Comparison of ENCODE assay signal across 13 mouse cellular contexts in genomic region chr3:151366302-151366701, GRCm38 (mm10).
DNase-seq lines count a peak whose midpoint lies in the region; ATAC-seq lines count a peak whose summit lies in the region.
"Had no signal": no experiment of that assay in that cellular context is flagged by ENCODE, and none has a peak within 500 bp of the region (broad histone marks: within the 10 kb centered on the region; RNA-seq: fewer than 3 reads in every experiment).

No protein-coding gene starts in this region.

- H3K27me3 ChIP-seq in hindbrain, embryonic 11.5 days (ENCODE audit: control insufficient read depth, insufficient read depth, low read length) = no peaks in the 10 kb centered on the region
- H3K27me3 ChIP-seq in neural tube, embryonic 12.5 days (replicated peaks) = no peaks in the 10 kb centered on the region
- H3K27me3 ChIP-seq: embryonic facial prominence, embryonic 12.5 days had no signal

- H3K9me3 ChIP-seq in hindbrain, embryonic 11.5 days (ENCODE audit: control insufficient read depth, low read length) = no peaks in the 10 kb centered on the region
- no peaks in the 10 kb centered on the region for H3K9me3 ChIP-seq in neural tube, embryonic 12.5 days
- H3K9me3 ChIP-seq: embryonic facial prominence, embryonic 12.5 days had no signal

- 0 out of 2 replicates have a peak, but pooled peaks cover 3% of the 10 kb centered on the region for H3K4me1 ChIP-seq in hindbrain, embryonic 11.5 days (replicated peaks; ENCODE audit: control insufficient read depth, insufficient read depth, low read length)
- no peaks in the 10 kb centered on the region for H3K4me1 ChIP-seq in neural tube, embryonic 12.5 days
- H3K4me1 ChIP-seq: embryonic facial prominence, embryonic 12.5 days had no signal

- peak; percentile 78 to 80 for DNase-seq in cerebellum, adult 18-20 months
- peak; percentile 19 for DNase-seq in embryo, embryonic 11 days
- DNase-seq in hindbrain, embryonic 11.5 days (ENCODE audit: low spot score) = peak; percentile 13
- DNase-seq in kidney, adult 9 months = no peak
- no peak for DNase-seq in lung, postnatal 36 days
- DNase-seq: heart, adult 11 months; thymus, postnatal 36 days had no signal

- H3K36me3 ChIP-seq in hindbrain, embryonic 11.5 days (ENCODE audit: control insufficient read depth, insufficient read depth, low read length) = no peaks in the 10 kb centered on the region
- H3K36me3 ChIP-seq in neural tube, embryonic 12.5 days = no peaks in the 10 kb centered on the region
- H3K36me3 ChIP-seq: embryonic facial prominence, embryonic 12.5 days had no signal

- 28% methylated on average over 4 of the region's 4 CpGs for WGBS in hindbrain, embryonic 11.5 days
- WGBS in neural tube, embryonic 12.5 days = 34% methylated on average over 4 of the region's 4 CpGs

- H3K9ac ChIP-seq in hindbrain, embryonic 11.5 days (ENCODE audit: low read depth, low read length) = no peak overlapping the region
- H3K9ac ChIP-seq in neural tube, embryonic 12.5 days = no peak overlapping the region
- H3K9ac ChIP-seq: embryonic facial prominence, embryonic 12.5 days had no signal

- no peak overlapping the region for H3K4me3 ChIP-seq in hindbrain, embryonic 11.5 days (ENCODE audit: low read depth, low read length)
- H3K4me3 ChIP-seq in neural tube, embryonic 12.5 days = no peak overlapping the region
- H3K4me3 ChIP-seq: embryonic facial prominence, embryonic 12.5 days had no signal

- no peak overlapping the region for H3K4me2 ChIP-seq in hindbrain, embryonic 11.5 days (replicated peaks; ENCODE audit: low read depth, low read length)
- H3K4me2 ChIP-seq in neural tube, embryonic 12.5 days (replicated peaks) = no peak overlapping the region
- H3K4me2 ChIP-seq: embryonic facial prominence, embryonic 12.5 days had no signal

- 0 out of 2 replicates have a peak, but pooled peaks have one; percentile 46 for ATAC-seq in hindbrain, embryonic 11.5 days (ENCODE audit: low FRiP score)
- peak; percentile 80 for ATAC-seq in neural tube, embryonic 12.5 days (ENCODE audit: low FRiP score, low read depth)
- ATAC-seq in monocyte, adult 5-6 weeks (replicated peaks; ENCODE audit: insufficient number of reproducible peaks, low FRiP score, low TSS enrichment, poor library complexity, severe bottlenecking) = no peak
- no peak for ATAC-seq in megakaryocyte progenitor cell, adult 5-6 weeks (replicated peaks; ENCODE audit: poor library complexity)
- ATAC-seq: inflammation-experienced regulatory T-cells, adult 6 months; lung, postnatal 0 days had no signal

- no peak overlapping the region for H3K27ac ChIP-seq in hindbrain, embryonic 11.5 days (ENCODE audit: low read depth, low read length)
- no peak overlapping the region for H3K27ac ChIP-seq in neural tube, embryonic 12.5 days
- H3K27ac ChIP-seq: embryonic facial prominence, embryonic 12.5 days had no signal

Comparison
In these comparisons a context has a peak if more than half of its experiments do, and no peak if none do; other contexts are left out.
1. DNase-seq: peak in cerebellum, adult 18-20 months (2 of 2), embryo, embryonic 11 days (single experiment) and hindbrain, embryonic 11.5 days (single experiment); none in kidney, adult 9 months (single experiment) and lung, postnatal 36 days (single experiment).
2. ATAC-seq: peak in hindbrain, embryonic 11.5 days (single experiment) and neural tube, embryonic 12.5 days (single experiment); none in monocyte, adult 5-6 weeks (single experiment) and megakaryocyte progenitor cell, adult 5-6 weeks (single experiment).